Mouse (Mus musculus) forebrain, embryonic 13.5 days (tissue): ENCODE measurements around the gene Eef2. TPM values are rescaled to one million over a fixed set of nuclear protein-coding genes. Genes with fewer than 3 reads are reported as not detected.

Experiments used
- ATAC-seq: fragments of 200-750 bp; cut with Nextera tagmentation; 2 replicates; pipeline ENCODE4 v1.8.0; 2017
- H3K27ac ChIP-seq: fragments of 300-500 bp; sonication (generic); 2 replicates; pipeline ENCODE4 v1.5.1; 2015; ENCODE audit warnings: inconsistent platforms, mild to moderate bottlenecking, moderate library complexity
- H3K27me3 ChIP-seq: fragments of 300-500 bp; sonication (generic); 2 replicates; pipeline ENCODE4 v1.6.1; 2015; ENCODE audit warnings: mild to moderate bottlenecking, inconsistent platforms
- H3K36me3 ChIP-seq: fragments of 300-500 bp; sonication (generic); 2 replicates; pipeline ENCODE4 v1.6.1; 2015; ENCODE audit warnings: mild to moderate bottlenecking, inconsistent platforms; ENCODE audit not compliant: poor library complexity, severe bottlenecking
- H3K4me1 ChIP-seq: fragments of 300-500 bp; sonication (generic); 2 replicates; pipeline ENCODE4 v1.6.1; 2015; ENCODE audit warnings: inconsistent platforms
- H3K4me2 ChIP-seq: fragments of 300-500 bp; sonication (generic); 2 replicates; pipeline ENCODE4 v1.6.1; 2015; ENCODE audit warnings: inconsistent platforms, mild to moderate bottlenecking, moderate library complexity
- H3K4me3 ChIP-seq: fragments of 300-500 bp; sonication (generic); 2 replicates; pipeline ENCODE4 v1.5.1; 2015; ENCODE audit warnings: mild to moderate bottlenecking, inconsistent platforms
- H3K9ac ChIP-seq: fragments of 300-500 bp; sonication (generic); 2 replicates; pipeline ENCODE4 v1.6.1; 2015; ENCODE audit warnings: mild to moderate bottlenecking, inconsistent platforms
- H3K9me3 ChIP-seq: fragments of 300-500 bp; sonication (generic); replicated peaks from 2 replicates; pipeline ENCODE4 v1.6.1; 2016; ENCODE audit warnings: inconsistent platforms
- WGBS: fragments of 180-500 bp; shearing (Covaris S2); methylation state at CpG from one replicate; pipeline ENCODE4 v1.1.7; 2015; 5-methylcytosine and 5-hydroxymethylcytosine counted together
- polyA plus RNA-seq: library from polyadenylated mRNA; unstranded; fragments of >200 nt; fragmentation: Nextera tagmentation; extraction: Ambion mirVana; gene quantifications from 2 replicates; pipeline ENCODE4 v1.2.1, GENCODE M21; 2015

Gene Eef2
- polyA plus RNA-seq, 1 experiment from 2014 or later, result 555 TPM

DNA sequence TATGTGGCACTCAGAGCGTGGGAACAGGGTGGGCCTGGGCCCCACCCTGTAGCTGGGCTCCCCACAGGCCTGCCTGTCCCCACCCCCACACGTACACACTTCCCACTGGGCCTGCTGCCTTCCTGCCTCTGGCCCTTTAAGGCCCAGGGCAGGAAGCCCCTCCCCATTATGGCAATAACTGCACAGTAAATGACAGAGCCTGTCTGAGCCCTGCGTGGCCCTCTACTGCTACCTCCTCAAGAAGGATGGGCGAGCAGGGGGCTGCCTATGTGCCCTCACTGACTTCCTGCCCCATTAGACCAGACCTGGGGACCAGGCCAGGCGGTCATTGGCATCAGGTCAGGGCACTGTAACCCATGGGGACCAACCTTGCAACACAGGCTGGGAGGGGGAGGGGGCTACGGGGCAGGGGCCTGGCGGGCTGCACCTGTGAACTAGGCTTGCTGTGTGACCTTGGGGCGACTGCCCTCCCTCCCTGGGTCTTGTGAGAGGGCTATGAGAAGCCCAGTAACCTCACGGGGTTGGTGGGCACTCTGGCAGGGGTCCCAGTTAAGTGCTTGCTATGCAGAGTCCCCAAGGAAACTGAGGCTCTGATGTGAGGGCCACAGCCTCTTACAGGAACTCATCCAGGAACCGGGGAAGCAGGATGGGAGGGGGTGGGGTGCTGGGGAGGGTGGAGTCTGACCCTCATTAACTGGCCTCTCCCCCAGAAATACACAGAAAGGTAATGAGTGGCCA is 35.5 kb upstream of the Eef2 start:
- peaks cover 48% of the 10 kb centered on the region for H3K4me1 ChIP-seq
- no peaks in the 10 kb centered on the region for H3K9me3 ChIP-seq
- WGBS, result 80% methylated on average over 10 of the region's 10 CpGs
- H3K4me3 ChIP-seq, result peak overlapping the region; percentile 0; the same call in 1 of the 2 replicates
- peaks cover 26% of the 10 kb centered on the region for H3K36me3 ChIP-seq
- peak overlapping the region; percentile 27 for H3K4me2 ChIP-seq
- peak overlapping the region; percentile 40; the same call in 1 of the 2 replicates for H3K9ac ChIP-seq
- no peak overlapping the region for H3K27ac ChIP-seq
- no peak for ATAC-seq
- H3K27me3 ChIP-seq, result peaks cover 1% of the 10 kb centered on the region

- Histone ChIP-seq H3K27me3 (no peaks in the 10 kb centered on the region), H3K4me2 (no peak overlapping the region), H3K36me3 (peaks cover 34% of the 10 kb centered on the region), H3K27ac (no peak overlapping the region), H3K4me1 (peaks cover 46% of the 10 kb centered on the region), H3K4me3 (no peak overlapping the region), H3K9ac (peak overlapping the region; percentile 30; the same call in 1 of the 2 replicates), H3K9me3 (no peaks in the 10 kb centered on the region)
- WGBS, result 86% methylated on average over 7 of the region's 7 CpGs
- ATAC-seq, result no peak
Observed at GRCm38 (mm10) chr10:81141455-81142210, 34.8 kb upstream of the Eef2 start.

DNA sequence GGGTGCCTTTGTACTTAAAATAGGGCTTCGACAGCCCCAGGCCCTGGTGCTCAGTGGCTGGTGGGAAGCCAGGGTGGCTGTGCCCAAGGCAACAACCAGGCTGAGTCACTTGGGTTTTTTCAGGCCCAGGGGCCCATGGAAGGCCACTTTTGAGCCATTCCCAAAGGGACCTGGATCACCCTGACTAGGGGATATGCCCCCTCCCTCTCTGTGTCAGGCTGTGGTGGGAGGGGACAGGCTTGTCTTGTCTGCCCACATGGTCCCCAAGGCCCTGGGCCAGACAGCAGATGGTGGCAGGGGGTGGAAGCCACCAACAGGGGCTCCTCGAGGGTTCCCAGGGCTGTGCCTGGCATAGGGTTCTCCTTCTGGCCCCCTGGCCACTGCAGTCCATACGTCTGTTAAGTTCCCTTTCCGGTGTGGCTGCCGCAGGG is 33.9 kb upstream of the Eef2 start:
- ATAC-seq, result no peak
- no peak overlapping the region for H3K9ac ChIP-seq
- WGBS, result 79% methylated on average over 5 of the region's 5 CpGs
- H3K4me2 ChIP-seq, result no peak overlapping the region
- peak overlapping the region; percentile 25; the same call in 1 of the 2 replicates for H3K27ac ChIP-seq
- H3K9me3 ChIP-seq, result no peaks in the 10 kb centered on the region
- H3K36me3 ChIP-seq, result peaks cover 43% of the 10 kb centered on the region
- no peak overlapping the region for H3K4me3 ChIP-seq
- peaks cover 46% of the 10 kb centered on the region for H3K4me1 ChIP-seq
- H3K27me3 ChIP-seq, result no peaks in the 10 kb centered on the region

- Histone ChIP-seq H3K4me3 (no peak overlapping the region), H3K27ac (peak overlapping the region; percentile 25; the same call in 1 of the 2 replicates), H3K27me3 (no peaks in the 10 kb centered on the region), H3K9ac (no peak overlapping the region), H3K9me3 (no peaks in the 10 kb centered on the region), H3K36me3 (peaks cover 49% of the 10 kb centered on the region), H3K4me1 (peaks cover 44% of the 10 kb centered on the region), H3K4me2 (no peak overlapping the region)
- WGBS, result 98% methylated on average over 6 of the region's 7 CpGs
- no peak for ATAC-seq
Observed at GRCm38 (mm10) chr10:81143157-81143633, 33.2 kb upstream of the Eef2 start.

DNA sequence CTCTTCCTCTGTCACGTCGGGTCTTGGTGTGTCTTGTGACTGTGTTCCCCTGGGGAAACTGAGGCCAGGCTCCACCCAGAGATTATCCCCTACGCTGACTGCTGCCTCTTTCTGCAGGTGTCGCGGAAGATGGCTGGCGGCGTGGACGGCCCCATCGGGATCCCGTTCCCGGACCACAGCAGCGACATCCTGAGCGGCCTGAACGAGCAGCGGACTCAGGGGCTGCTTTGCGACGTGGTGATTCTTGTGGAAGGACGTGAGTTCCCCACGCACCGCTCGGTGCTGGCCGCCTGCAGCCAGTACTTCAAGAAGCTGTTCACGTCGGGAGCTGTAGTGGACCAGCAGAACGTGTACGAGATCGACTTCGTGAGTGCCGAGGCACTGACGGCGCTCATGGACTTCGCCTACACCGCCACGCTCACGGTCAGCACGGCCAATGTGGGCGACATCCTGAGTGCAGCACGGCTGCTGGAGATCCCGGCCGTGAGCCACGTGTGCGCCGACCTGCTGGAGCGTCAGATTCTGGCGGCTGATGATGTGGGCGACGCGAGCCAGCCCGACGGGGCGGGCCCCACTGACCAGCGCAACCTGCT is 32.5 kb upstream of the Eef2 start:
- ATAC-seq, result no peak
- Histone ChIP-seq H3K9me3 (no peaks in the 10 kb centered on the region), H3K4me1 (peaks cover 37% of the 10 kb centered on the region), H3K36me3 (peaks cover 57% of the 10 kb centered on the region), H3K4me3 (no peak overlapping the region), H3K27ac (no peak overlapping the region), H3K9ac (no peak overlapping the region), H3K27me3 (no peaks in the 10 kb centered on the region), H3K4me2 (no peak overlapping the region)
- 95% methylated on average over 52 of the region's 52 CpGs for whole genome bisulfite sequencing

DNA sequence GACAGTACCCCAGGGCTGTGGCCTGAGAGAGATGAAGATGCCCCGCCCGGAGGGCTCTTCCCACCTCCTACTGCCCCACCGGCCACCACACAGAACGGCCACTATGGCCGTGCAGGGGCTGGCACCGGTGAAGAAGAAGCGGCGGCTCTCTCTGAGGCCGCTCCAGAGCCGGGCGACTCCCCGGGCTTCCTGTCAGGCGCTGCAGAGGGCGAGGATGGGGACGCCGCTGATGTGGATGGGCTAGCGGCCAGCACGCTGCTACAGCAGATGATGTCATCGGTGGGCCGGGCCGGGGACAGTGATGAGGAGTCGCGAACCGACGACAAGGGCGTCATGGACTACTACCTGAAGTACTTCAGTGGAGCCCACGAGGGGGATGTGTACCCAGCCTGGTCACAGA is 31.8 kb upstream of the Eef2 start:
- no peaks in the 10 kb centered on the region for H3K27me3 ChIP-seq
- peaks cover 64% of the 10 kb centered on the region for H3K36me3 ChIP-seq
- WGBS, result 97% methylated on average over 27 of the region's 27 CpGs

DNA sequence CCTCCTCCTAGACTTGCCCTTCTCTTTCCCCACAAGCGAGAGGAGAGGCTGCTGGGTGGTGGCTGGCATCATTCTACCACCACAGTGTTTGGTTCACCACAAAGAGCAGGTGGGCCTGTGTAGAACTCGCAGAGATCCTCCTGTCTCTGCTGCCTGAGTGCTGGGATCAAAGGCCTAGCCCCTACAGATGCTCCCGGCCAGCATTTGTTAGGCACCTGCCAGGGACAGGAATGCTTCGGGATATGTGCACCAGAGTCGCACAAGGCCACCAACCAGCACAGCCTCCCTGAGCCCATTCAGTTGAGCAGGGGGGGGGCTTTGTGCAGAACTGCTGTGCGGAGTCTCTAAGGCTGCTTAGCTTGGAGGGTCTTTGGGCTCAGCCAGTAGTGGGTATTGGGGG is 31.1 kb upstream of the Eef2 start:
- Histone ChIP-seq H3K27ac (no peak overlapping the region), H3K9me3 (no peaks in the 10 kb centered on the region), H3K27me3 (no peaks in the 10 kb centered on the region), H3K36me3 (peaks cover 70% of the 10 kb centered on the region), H3K4me1 (peaks cover 23% of the 10 kb centered on the region), H3K9ac (no peak overlapping the region), H3K4me2 (no peak overlapping the region), H3K4me3 (no peak overlapping the region)
- WGBS, result 90% methylated on average over 6 of the region's 6 CpGs
- ATAC-seq, result no peak

More for the DNA sequence above, 31.8 kb upstream of the Eef2 start:
- Histone ChIP-seq H3K4me1 (peaks cover 29% of the 10 kb centered on the region), H3K4me2 (no peak overlapping the region), H3K9ac (no peak overlapping the region), H3K9me3 (no peaks in the 10 kb centered on the region), H3K4me3 (no peak overlapping the region), H3K27ac (no peak overlapping the region)
- ATAC-seq, result no peak

DNA sequence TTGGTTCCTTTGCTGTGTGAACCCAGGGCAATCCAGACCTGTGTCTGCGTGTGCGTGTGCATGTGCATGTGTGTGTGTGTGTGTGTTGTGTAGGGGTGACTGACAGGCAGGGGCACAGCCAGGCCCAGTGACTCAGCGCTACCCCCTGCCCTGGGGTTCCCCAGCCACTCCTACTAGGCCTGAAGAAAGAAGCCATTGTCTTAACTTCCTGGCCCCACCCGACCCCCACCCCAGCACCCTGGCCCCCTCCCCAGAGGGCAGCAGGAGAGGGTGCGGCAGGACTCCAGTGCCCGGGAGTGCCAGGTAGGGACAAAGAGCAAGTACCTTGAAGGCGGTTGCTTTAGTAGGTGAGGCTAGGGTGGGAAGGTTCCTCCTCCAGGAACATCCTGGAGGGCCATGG is 30.7 kb upstream of the Eef2 start:
- H3K9ac ChIP-seq, result no peak overlapping the region
- no peak overlapping the region for H3K4me3 ChIP-seq
- no peaks in the 10 kb centered on the region for H3K9me3 ChIP-seq
- no peak overlapping the region for H3K27ac ChIP-seq
- H3K36me3 ChIP-seq, result peaks cover 73% of the 10 kb centered on the region
- no peaks in the 10 kb centered on the region for H3K27me3 ChIP-seq
- no peak for ATAC-seq
- H3K4me1 ChIP-seq, result peaks cover 18% of the 10 kb centered on the region
- no peak overlapping the region for H3K4me2 ChIP-seq
- 88% methylated on average over 7 of the region's 7 CpGs for WGBS

- WGBS, result 89% methylated on average over 4 of the region's 4 CpGs
- H3K36me3 ChIP-seq, result peaks cover 73% of the 10 kb centered on the region
Observed at GRCm38 (mm10) chr10:81146296-81146695, 30.1 kb upstream of the Eef2 start.

GRCm38 (mm10) chr10:81151261-81151660 is 25.2 kb upstream of the Eef2 start:
- Histone ChIP-seq H3K36me3 (peaks cover 86% of the 10 kb centered on the region), H3K4me3 (no peak overlapping the region), H3K9ac (no peak overlapping the region), H3K27ac (no peak overlapping the region), H3K27me3 (no peaks in the 10 kb centered on the region), H3K4me2 (no peak overlapping the region), H3K9me3 (no peaks in the 10 kb centered on the region), H3K4me1 (no peaks in the 10 kb centered on the region)
- no peak for ATAC-seq
- 76% methylated on average over 6 of the region's 6 CpGs for WGBS

More at GRCm38 (mm10) chr10:81146296-81146695, 30.1 kb upstream of the Eef2 start:
- no peak for ATAC-seq
- no peaks in the 10 kb centered on the region for H3K27me3 ChIP-seq
- peaks cover 13% of the 10 kb centered on the region for H3K4me1 ChIP-seq
- H3K4me2 ChIP-seq, result no peak overlapping the region
- no peak overlapping the region for H3K9ac ChIP-seq
- H3K4me3 ChIP-seq, result no peak overlapping the region
- H3K9me3 ChIP-seq, result no peaks in the 10 kb centered on the region
- no peak overlapping the region for H3K27ac ChIP-seq

GRCm38 (mm10) chr10:81152609-81153008 is 23.8 kb upstream of the Eef2 start:
- no peaks in the 10 kb centered on the region for H3K27me3 ChIP-seq
- no peaks in the 10 kb centered on the region for H3K4me1 ChIP-seq
- H3K27ac ChIP-seq, result no peak overlapping the region
- ATAC-seq, result no peak
- H3K4me2 ChIP-seq, result no peak overlapping the region
- H3K36me3 ChIP-seq, result peaks cover 86% of the 10 kb centered on the region
- H3K9ac ChIP-seq, result no peak overlapping the region
- H3K9me3 ChIP-seq, result no peaks in the 10 kb centered on the region
- H3K4me3 ChIP-seq, result no peak overlapping the region
- 82% methylated on average over 12 of the region's 12 CpGs for WGBS

DNA sequence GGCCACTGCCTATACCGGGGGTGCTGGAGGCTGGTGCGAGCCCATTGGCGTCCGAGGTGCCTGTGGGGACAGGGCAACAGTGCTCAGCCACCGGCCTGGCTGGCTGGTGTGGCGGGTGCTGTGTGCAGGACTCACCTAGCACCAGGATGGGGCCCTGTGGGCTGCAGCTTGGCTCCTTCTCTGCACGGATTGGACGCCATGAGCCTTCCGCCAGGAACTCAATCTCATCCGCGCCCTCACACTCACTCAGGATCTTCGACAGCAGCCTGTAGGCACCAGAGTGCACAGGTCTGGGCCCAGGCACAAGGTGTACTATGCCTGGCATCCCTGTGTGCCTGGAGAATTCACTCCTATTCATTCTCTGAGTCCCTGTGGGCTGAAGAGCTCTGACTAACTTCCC is 22.1 kb upstream of the Eef2 start:
- H3K4me3 ChIP-seq, result no peak overlapping the region
- 95% methylated on average over 12 of the region's 12 CpGs for WGBS

More for the DNA sequence above, 22.1 kb upstream of the Eef2 start:
- Histone ChIP-seq H3K27me3 (no peaks in the 10 kb centered on the region), H3K9me3 (no peaks in the 10 kb centered on the region), H3K36me3 (peaks cover 86% of the 10 kb centered on the region), H3K9ac (no peak overlapping the region), H3K4me1 (no peaks in the 10 kb centered on the region), H3K27ac (no peak overlapping the region), H3K4me2 (no peak overlapping the region)
- no peak for ATAC-seq
